Mouse (Mus musculus) lung, embryonic 14.5 days (tissue): ENCODE measurements around the gene Eif4a2. TPM values are rescaled to one million over a fixed set of nuclear protein-coding genes. Genes with fewer than 3 reads are reported as not detected.
"Not testable (repeated sequence)": the region's sequence is repeated elsewhere in the genome, so short reads cannot be mapped to it uniquely, and the experiment has no call there.

Source experiments
- ATAC-seq: fragments of 200-750 bp; cut with Nextera tagmentation; 2 replicates; pipeline ENCODE4 v1.8.0; 2017; ENCODE audit warnings: mild to moderate bottlenecking, moderate TSS enrichment, moderate library complexity; ENCODE audit not compliant: insufficient read depth
- DNase-seq: peaks from one replicate; pipeline ENCODE4 v3.0.0-alpha.2; 2015
- H3K27ac ChIP-seq: fragments of 300-500 bp; sonication (generic); 2 replicates; pipeline ENCODE4 v1.5.1; 2014; ENCODE audit warnings: low read depth, mild to moderate bottlenecking, moderate library complexity
- H3K27me3 ChIP-seq: fragments of 300-500 bp; sonication (generic); 2 replicates; pipeline ENCODE4 v1.6.1; 2014; ENCODE audit warnings: low read length, control low read depth; ENCODE audit not compliant: insufficient read depth
- H3K36me3 ChIP-seq: fragments of 300-500 bp; sonication (generic); 2 replicates; pipeline ENCODE4 v1.6.1; 2014; ENCODE audit warnings: control low read depth; ENCODE audit not compliant: insufficient read depth
- H3K4me1 ChIP-seq: fragments of 300-500 bp; sonication (generic); 2 replicates; pipeline ENCODE4 v1.6.1; 2014; ENCODE audit warnings: antibody characterized with exemption, control low read depth; ENCODE audit not compliant: insufficient read depth
- H3K4me2 ChIP-seq: fragments of 300-500 bp; sonication (generic); 2 replicates; pipeline ENCODE4 v1.6.1; 2014; ENCODE audit warnings: mild to moderate bottlenecking
- H3K4me3 ChIP-seq: fragments of 300-500 bp; sonication (generic); 2 replicates; pipeline ENCODE4 v1.5.1; 2014; ENCODE audit warnings: low read depth, low read length
- H3K9ac ChIP-seq: fragments of 300-500 bp; sonication (generic); 2 replicates; pipeline ENCODE4 v1.6.1; 2014
- H3K9me3 ChIP-seq: fragments of 300-500 bp; sonication (generic); 2 replicates; pipeline ENCODE4 v1.6.1; 2016; ENCODE audit warnings: low read depth, low read length, control low read depth
- CTCF ChIP-seq: IDR thresholded peaks from 2 replicates; pipeline ENCODE4 v1.5.1; 2016; ENCODE audit warnings: antibody characterized with exemption, low read depth
- WGBS: fragments of 180-500 bp; shearing (Covaris S2); extraction: QIAGEN DNeasy Blood & Tissue Kit; methylation state at CpG from one replicate; pipeline ENCODE4 v1.1.7; 2014; 5-methylcytosine and 5-hydroxymethylcytosine counted together
- polyA plus RNA-seq: library from polyadenylated mRNA; unstranded; fragments of >200 nt; fragmentation: Nextera tagmentation; extraction: Ambion mirVana; gene quantifications from 2 replicates; pipeline ENCODE4 v1.2.1, GENCODE M21; 2014

The Eif4a2 gene
- polyA plus RNA-seq, 1 experiment from 2014 or later = 194 TPM

DNA sequence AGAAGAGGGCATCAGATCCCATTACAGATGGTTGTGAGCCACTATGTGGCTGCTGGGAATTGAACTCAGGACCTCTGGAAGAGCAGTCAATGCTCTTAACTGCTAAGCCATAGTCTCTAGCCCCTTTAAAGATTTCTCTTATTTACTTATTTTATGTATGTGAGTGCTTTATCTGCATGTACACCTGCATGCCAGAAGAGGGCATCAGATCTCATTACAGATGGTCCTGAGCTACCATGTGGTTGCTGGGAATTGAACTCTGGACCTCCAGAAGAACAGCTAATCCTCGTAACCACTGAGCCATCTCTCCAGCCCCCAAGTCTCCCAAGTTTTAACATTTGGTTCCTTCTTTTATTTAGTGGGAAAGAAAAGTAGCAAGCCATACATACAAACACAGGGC, 18.8 kb upstream of the Eif4a2 start:
- not testable (repeated sequence) for H3K4me2 ChIP-seq, H3K4me1 ChIP-seq, H3K36me3 ChIP-seq, DNase-seq, H3K27me3 ChIP-seq, H3K27ac ChIP-seq, ATAC-seq, H3K4me3 ChIP-seq, H3K9ac ChIP-seq, H3K9me3 ChIP-seq
- WGBS = 83% methylated on average over 1 of the region's 1 CpGs
- 0 out of 2 replicates have a peak, but pooled peaks have one; percentile 21 for TF ChIP-seq CTCF

DNA sequence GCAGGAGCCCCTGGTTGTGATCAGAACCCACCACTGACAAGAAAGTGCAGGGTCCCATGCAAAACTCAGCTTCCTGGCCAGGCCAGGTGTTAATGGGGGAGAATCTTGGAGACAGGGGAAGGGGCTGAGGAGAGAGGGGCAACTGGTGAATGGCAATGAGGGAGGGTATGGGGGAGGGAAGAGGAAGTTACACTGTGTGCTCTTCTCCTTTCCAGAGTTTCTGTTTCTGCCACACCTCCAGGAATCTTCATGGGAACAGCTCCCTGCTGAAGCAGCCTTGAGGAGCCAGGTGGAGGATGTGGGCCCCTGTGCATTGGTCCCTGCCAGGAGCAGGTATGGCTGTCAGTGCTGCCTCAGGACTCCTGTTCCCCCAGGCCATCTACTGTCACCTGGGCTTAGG, 15.9 kb upstream of the Eif4a2 start:
- H3K27ac ChIP-seq, DNase-seq, H3K4me2 ChIP-seq, H3K4me3 ChIP-seq, H3K27me3 ChIP-seq, H3K4me1 ChIP-seq, ATAC-seq, H3K9ac ChIP-seq, H3K9me3 ChIP-seq, H3K36me3 ChIP-seq: not testable (repeated sequence)

- no peak overlapping the region for H3K27ac ChIP-seq
- TF ChIP-seq CTCF = no peak
- DNase-seq (no peak), ATAC-seq (no peak)
- H3K27me3 ChIP-seq = no peaks in the 10 kb centered on the region
- H3K9ac ChIP-seq = no peak overlapping the region
- no peaks in the 10 kb centered on the region for H3K36me3 ChIP-seq
- H3K4me3 ChIP-seq = no peak overlapping the region
- no peaks in the 10 kb centered on the region for H3K4me1 ChIP-seq
- no peak overlapping the region for H3K4me2 ChIP-seq
- no peaks in the 10 kb centered on the region for H3K9me3 ChIP-seq
- WGBS = 72% methylated on average over 13 of the region's 13 CpGs
Measured at GRCm38 (mm10) chr16:23093321-23093953, 13.8 kb upstream of the Eif4a2 start.

DNA sequence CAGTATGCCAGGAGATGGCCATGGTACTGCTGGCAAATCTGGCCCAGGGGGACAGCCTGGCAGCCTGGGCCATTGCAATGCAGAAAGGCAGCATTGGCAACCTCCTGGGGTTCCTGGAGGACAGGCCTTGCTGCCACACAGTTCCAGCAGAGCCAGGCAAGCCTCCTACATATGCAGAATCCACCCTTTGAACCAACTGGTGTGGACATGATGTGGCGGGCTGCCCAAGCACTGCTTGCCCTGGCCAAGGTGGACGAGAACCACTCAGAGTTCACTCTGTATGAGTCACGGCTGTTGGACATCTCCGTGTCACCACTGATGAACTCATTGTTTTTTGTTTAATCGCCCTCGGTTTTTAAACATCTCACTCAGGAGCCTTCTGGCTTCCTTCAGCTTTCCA, 13.1 kb upstream of the Eif4a2 start:
- WGBS = 81% methylated on average over 6 of the region's 6 CpGs
- DNase-seq (no peak), ATAC-seq (no peak)
- Histone ChIP-seq H3K36me3 (no peaks in the 10 kb centered on the region), H3K27me3 (no peaks in the 10 kb centered on the region), H3K4me2 (no peak overlapping the region), H3K27ac (no peak overlapping the region), H3K9me3 (no peaks in the 10 kb centered on the region), H3K4me3 (no peak overlapping the region), H3K9ac (no peak overlapping the region), H3K4me1 (no peaks in the 10 kb centered on the region)
- no peak for TF ChIP-seq CTCF

- H3K27ac ChIP-seq, H3K4me2 ChIP-seq, H3K4me1 ChIP-seq, ATAC-seq, DNase-seq, H3K36me3 ChIP-seq, H3K27me3 ChIP-seq, H3K9ac ChIP-seq, H3K4me3 ChIP-seq, H3K9me3 ChIP-seq: not testable (repeated sequence)
- 92% methylated on average over 5 of the region's 5 CpGs for WGBS
Measured at GRCm38 (mm10) chr16:23095581-23095980, 11.7 kb upstream of the Eif4a2 start.

DNA sequence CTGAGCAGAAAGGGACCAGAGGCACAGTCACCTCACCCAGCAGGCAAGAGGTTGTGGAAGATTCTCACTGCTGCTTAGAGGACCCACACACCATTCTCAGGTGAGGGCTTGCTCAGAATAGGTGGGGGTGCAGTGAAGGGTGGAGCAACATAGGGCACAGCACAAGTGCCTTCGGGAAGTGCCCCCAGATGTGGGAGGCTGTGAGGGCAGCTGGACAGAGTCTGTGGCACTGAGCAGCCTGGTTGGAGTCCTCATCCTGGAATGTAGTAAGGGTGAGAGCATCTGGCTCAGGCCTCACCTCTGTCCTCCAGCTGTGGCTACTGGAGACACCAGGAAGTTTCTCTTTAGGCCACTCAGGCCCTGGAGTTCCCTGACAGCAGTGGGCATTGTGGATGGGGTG, 10.4 kb upstream of the Eif4a2 start:
- H3K9ac ChIP-seq, H3K36me3 ChIP-seq, H3K27me3 ChIP-seq, DNase-seq, H3K27ac ChIP-seq, H3K4me2 ChIP-seq, H3K4me3 ChIP-seq, ATAC-seq, H3K9me3 ChIP-seq, H3K4me1 ChIP-seq: not testable (repeated sequence)
- WGBS = 44% methylated on average over 1 of the region's 1 CpGs

GRCm38 (mm10) chr16:23097290-23098104, 9.7 kb upstream of the Eif4a2 start:
- H3K9ac ChIP-seq, H3K27me3 ChIP-seq, H3K4me1 ChIP-seq, DNase-seq, H3K4me2 ChIP-seq, H3K9me3 ChIP-seq, ATAC-seq, H3K4me3 ChIP-seq, H3K36me3 ChIP-seq, H3K27ac ChIP-seq: not testable (repeated sequence)
- 78% methylated on average over 8 of the region's 8 CpGs for WGBS

DNA sequence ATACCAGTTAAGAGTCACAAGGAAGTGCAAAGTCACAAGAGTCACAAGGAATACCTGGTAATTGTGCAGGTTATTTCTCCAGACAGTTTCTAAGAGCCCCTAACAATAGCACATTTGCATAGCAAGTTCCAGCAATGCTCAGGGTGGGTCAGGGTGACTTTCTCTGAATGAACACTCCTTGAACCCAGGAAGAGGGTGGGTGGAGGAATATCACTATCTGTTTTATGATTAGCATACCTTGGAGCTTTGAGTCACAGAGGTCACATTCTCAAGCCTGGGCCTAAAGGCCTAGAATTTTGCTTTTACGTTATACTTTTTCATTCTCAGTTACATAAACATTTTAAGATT, 9.2 kb upstream of the Eif4a2 start:
- not testable (repeated sequence) for H3K9ac ChIP-seq, H3K27ac ChIP-seq, H3K27me3 ChIP-seq, H3K9me3 ChIP-seq, H3K4me2 ChIP-seq, H3K36me3 ChIP-seq, H3K4me1 ChIP-seq, DNase-seq, ATAC-seq, H3K4me3 ChIP-seq
- WGBS = 100% methylated on average over 1 of the region's 1 CpGs
